Comparison of ENCODE assay signal across 23 mouse cellular contexts in the genomic region with DNA sequence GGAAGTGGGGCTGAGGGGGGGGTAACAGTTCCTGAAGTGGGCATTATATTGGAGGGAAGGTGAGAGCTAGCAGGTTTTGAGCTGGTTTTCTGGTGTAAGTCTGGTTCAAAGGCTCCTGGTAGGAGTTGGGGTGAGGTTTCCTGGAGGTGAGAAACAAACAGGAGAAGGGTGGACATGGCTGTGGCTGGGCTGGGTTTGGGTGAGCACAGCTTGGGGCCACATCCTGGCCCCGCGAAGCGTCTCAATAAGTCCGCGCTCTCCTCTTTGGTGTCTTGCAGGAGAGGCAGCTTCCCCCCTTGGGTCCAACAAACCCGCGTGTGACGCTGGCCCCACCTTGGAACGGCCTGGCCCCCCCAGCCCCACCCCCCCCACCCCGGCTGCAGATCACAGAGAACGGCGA.
"Had no signal": no experiment of that assay in that cellular context is flagged by ENCODE, and none has a peak within 500 bp of the region (broad histone marks: within the 10 kb centered on the region; RNA-seq: fewer than 3 reads in every experiment).

No protein-coding gene starts in this region.

- H3K4me2 ChIP-seq: liver, embryonic 12.5 days; liver, embryonic 15.5 days; lung, embryonic 15.5 days; midbrain, embryonic 12.5 days; midbrain, embryonic 15.5 days; neural tube, embryonic 15.5 days; stomach, embryonic 15.5 days had no signal

- DNase-seq: kidney, adult 18-20 months; kidney, adult 9 months; kidney, postnatal 25 days; liver; lung, adult 18-20 months; lung, postnatal 10 days; lung, postnatal 36 days; right cerebral cortex, adult 18-20 months; right cerebral cortex, postnatal 14 days; spleen, adult 18-20 months; thymus, adult 2 months; thymus, postnatal 14 days had no signal

- H3K27me3 ChIP-seq: limb, embryonic 12.5 days; liver, embryonic 12.5 days; liver, embryonic 15.5 days; lung, embryonic 15.5 days; midbrain, embryonic 12.5 days; midbrain, embryonic 15.5 days; neural tube, embryonic 12.5 days; neural tube, embryonic 15.5 days; stomach, embryonic 15.5 days had no signal

- ATAC-seq: intestine, embryonic 16.5 days; liver, embryonic 12.5 days; midbrain, embryonic 15.5 days had no signal

- H3K9ac ChIP-seq: liver, embryonic 12.5 days; liver, embryonic 15.5 days; lung, embryonic 15.5 days; midbrain, embryonic 15.5 days; neural tube, embryonic 12.5 days; neural tube, embryonic 15.5 days; stomach, embryonic 15.5 days had no signal

- H3K4me3 ChIP-seq: liver, embryonic 12.5 days; liver, embryonic 15.5 days; lung, embryonic 15.5 days; midbrain, embryonic 12.5 days; midbrain, embryonic 15.5 days; neural tube, embryonic 12.5 days; neural tube, embryonic 15.5 days; stomach, embryonic 15.5 days had no signal

- H3K27ac ChIP-seq: kidney, postnatal 0 days; limb, embryonic 12.5 days; liver, embryonic 12.5 days; liver, embryonic 15.5 days; lung, embryonic 15.5 days; midbrain, embryonic 12.5 days; midbrain, embryonic 15.5 days; neural tube, embryonic 12.5 days; neural tube, embryonic 15.5 days; stomach, embryonic 15.5 days had no signal

- H3K9me3 ChIP-seq: limb, embryonic 12.5 days; liver, embryonic 12.5 days; liver, embryonic 15.5 days; lung, embryonic 15.5 days; midbrain, embryonic 12.5 days; midbrain, embryonic 15.5 days; neural tube, embryonic 12.5 days; neural tube, embryonic 15.5 days; stomach, embryonic 15.5 days had no signal
